Mouse (Mus musculus): ENCODE results near the gene Sirt4.

Sirt4 gene

GRCm38 (mm10) chr5:115434853-115435754, 49.4 kb downstream of the Sirt4 start:
- no peak for DNase-seq (ENCODE audit: low read depth, low spot score)

DNA sequence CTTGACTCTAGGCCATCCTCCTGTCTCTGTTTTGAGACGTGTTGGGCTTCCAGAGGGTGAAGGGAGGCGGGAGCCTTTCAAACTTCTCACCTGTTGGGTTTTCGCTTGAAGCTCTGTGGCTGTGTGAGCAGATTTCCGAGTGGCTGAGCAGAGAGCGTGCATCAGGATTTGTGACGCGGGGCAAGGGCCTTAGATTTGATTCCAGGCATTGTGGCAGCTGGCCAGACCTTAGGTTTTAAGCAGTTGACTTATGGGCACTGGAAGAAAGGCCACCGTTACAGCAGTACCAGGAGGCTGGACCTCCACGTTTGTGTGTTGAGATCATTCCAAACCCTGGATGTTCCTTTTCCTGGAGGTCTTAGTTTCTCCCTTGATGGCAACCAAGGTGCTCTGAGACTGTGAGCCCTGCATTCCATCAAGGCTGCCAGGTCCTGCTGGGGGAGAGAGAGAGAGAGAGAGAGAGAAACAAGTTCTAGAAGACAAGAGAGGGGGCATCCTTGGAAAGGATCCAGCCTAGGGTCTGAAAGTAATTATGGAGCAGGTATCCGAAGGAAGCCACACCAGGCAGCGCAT, 50.2 kb downstream of the Sirt4 start:
- no peak for DNase-seq (ENCODE audit: low read depth, low spot score)

DNA sequence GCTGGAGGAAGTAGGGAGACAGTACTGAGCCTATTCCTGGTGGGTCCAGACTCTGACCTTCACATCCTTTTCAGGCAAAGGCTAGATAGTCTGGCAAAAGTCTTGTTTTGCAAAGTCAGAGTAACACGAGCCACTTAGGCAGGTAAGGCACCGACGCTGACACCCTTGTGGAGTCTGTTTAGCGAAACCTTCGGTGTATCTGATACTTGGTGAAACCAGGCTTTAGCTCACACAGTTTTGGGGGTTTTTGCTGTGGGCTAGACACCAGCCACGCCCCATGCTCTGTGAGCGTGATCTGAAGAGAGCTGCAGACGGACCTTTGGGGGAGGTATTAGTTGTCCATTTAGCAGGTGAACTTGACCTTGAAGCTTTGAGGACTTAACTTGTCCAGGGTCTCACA, 51.3 kb downstream of the Sirt4 start:
- no peak for DNase-seq (ENCODE audit: low read depth, low spot score)

- DNase-seq (ENCODE audit: low read depth, low spot score) = no peak
These were observed 52.1 kb downstream of the Sirt4 start for GRCm38 (mm10) chr5:115432395-115432794.

DNA sequence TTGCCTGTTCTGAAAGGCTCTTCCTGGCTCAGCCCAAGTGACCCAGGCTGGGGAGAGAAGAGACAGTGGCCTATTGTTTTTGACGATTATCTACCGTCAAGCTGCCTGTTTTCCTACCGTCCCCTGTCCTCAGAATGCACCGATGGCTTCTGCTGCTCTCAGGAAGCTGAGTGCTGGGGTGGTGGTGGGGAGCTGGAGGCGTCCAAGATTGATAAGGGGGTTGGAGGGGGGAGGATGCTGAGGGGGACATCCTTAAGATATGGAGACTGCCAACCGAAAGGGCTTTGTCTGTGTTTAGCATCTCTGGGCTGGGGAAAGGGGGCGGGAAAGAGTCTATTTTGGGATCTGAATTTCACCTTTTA, 52.6 kb downstream of the Sirt4 start:
- DNase-seq (ENCODE audit: low read depth, low spot score) = no peak

- no peak for DNase-seq (ENCODE audit: low read depth, low spot score)
These were observed 53.2 kb downstream of the Sirt4 start for GRCm38 (mm10) chr5:115431061-115431897.

- no peak for DNase-seq (ENCODE audit: low read depth, low spot score)
These were observed 54.2 kb downstream of the Sirt4 start for GRCm38 (mm10) chr5:115430187-115430960.

DNA sequence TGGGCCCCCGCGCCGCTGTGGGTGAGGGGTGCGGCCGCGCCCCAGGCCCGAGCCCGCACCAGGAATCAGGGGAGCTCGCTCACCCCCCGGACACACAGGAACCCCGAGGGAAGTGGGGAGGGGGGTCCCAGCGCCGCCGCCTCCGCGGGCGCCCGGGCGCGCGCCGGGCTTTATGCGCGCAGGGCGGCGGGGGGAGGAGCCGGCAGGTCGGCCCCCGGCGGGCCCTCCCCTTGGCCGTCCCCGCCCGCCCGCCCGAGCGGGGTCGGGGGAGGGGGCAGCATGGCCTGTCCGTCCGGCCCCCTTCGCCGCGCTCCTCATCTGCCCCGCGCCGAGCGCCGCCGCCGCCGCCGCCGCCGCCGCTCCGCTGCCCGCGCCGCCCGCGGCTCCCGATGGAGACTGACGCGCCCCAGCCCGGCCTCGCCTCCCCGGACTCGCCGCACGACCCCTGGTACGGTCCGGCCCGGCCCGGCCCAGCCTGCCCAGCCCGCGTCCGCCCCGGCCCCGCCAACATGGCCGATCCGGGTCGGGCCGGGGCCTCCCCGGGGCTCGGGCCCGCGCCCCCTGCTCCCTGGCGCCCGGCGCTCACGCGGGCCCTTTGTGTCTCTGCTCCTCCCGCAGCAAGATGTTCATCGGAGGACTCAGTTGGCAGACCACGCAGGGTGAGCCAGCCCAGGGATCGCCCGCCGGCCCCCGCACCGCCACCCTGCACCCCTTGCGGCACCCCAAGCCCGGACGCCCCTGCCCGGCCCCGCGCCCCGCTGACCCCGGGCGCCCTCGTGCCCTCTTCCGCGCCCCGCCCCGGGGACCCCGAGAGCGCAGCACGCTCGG, 55.0 kb downstream of the Sirt4 start, which contains the start of gene Msi1:
Msi1 (plus strand) TSS at position 241 of the 828 bp plus-strand sequence.
- DNase-seq (ENCODE audit: low read depth, low spot score) = no peak

DNA sequence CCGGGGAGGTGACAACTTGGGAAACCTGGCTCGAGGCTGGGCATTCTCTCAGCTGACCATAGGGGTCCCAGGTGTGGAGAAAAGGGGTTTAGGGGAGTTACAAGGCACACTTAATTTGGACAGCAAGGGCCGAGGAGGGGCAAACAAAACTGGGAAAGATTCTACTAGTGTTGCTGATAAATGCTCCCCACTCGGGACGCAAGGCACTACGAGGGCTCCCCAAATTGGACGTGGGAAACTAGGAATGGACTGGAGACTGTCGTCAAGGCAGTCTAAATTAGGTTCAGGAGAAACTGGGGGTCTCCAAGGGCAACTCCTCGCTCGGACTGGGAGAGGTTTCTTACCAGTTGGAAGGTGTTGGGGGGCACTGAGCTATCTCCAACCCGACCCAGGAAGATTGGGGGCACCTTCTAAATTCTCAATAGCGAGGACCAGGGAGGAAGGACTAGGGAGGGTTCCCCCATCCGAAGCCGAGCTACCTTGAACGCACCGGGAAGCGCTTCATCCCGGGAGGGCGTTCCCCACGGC, 55.6 kb downstream of the Sirt4 start:
- DNase-seq (ENCODE audit: low read depth, low spot score) = no peak

Data from A20 (cell line).